Mouse (Mus musculus): ENCODE data around the gene Slc6a11. TPM values are rescaled to one million over a fixed set of nuclear protein-coding genes. Genes with fewer than 3 reads are reported as not detected.

The Slc6a11 gene
- polyA plus RNA-seq, 1 experiment from 2014 or later = not detected

- 73% methylated on average over 14 of the region's 14 CpGs for WGBS
- peaks cover 5% of the 10 kb centered on the region; the same call in 1 of the 2 replicates for H3K4me1 ChIP-seq
- no peak overlapping the region for H3K27ac ChIP-seq
Observed at GRCm38 (mm10) chr6:114254927-114255326, 123.9 kb downstream of the Slc6a11 start.

DNA sequence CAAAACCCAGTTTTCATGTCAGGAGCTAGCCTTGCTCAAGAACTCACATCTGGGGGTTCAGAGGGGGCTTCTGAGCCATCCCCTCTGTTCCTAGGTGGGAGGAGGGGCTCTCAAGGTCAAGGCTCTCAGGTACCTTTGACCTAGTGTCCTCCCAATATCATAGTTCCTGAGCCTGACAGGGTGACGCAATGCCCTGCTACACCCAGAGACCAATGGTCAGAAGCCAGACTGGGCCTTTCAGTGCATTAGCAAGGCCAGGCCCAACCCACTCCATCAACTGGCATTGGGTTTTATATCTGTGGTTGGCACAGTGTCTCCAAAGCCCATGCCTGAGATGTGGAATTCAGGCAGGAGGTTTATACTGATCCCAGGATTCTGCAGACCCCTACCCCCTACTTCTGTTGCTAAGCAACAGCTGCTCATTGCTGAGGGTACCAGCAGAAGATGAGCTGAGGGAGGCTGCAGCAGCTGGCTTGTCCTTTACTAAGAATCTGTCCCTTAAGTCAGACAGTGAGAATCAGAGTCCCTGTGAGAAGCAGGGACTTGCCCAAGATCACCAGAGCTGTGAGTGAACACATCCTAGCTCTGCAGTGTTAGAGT is 126.8 kb downstream of the Slc6a11 start:
- H3K9me3 ChIP-seq (replicated peaks) = no peaks in the 10 kb centered on the region
- H3K27me3 ChIP-seq (ENCODE audit: low read depth, poor library complexity, severe bottlenecking) = peaks cover 12% of the 10 kb centered on the region; the same call in 1 of the 2 replicates
- H3K4me1 ChIP-seq = no peaks in the 10 kb centered on the region
- H3K36me3 ChIP-seq = no peaks in the 10 kb centered on the region
- 79% methylated on average over 1 of the region's 1 CpGs for WGBS
- H3K27ac ChIP-seq = no peak overlapping the region
- DNase-seq (ENCODE audit: low spot score) = no peak
- no peak overlapping the region for H3K4me3 ChIP-seq

More at GRCm38 (mm10) chr6:114254927-114255326, 123.9 kb downstream of the Slc6a11 start:
- no peak for DNase-seq (ENCODE audit: low spot score)
- no peak overlapping the region for H3K4me3 ChIP-seq
- no peaks in the 10 kb centered on the region for H3K36me3 ChIP-seq
- H3K27me3 ChIP-seq (ENCODE audit: low read depth, poor library complexity, severe bottlenecking) = peaks cover 18% of the 10 kb centered on the region
- H3K9me3 ChIP-seq (replicated peaks) = no peaks in the 10 kb centered on the region

DNA sequence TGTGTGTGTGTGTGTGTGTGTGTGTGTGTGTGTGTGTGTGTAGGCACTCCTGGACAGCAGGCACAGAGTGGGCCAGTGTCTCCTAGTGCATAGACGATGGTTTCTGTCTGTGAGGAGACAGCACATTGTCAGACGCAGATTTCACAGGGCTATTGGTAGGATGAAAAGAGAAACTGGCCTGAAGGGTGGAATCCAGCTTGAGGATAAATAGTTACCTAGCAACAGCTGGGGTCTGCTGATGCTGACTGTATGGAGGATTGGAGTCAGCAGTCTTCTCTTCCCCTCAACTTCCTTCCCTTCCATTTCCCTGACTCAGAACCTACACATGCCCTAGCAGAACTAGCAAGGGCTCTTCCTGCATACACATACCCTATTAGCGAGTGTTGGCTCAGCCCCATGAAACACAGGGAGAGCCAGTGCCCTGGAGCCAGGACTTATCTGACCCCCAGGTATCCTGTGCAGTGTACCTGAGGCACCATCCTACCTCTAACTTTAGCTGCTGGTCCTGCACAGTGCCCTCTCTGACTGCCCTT is 127.7 kb downstream of the Slc6a11 start:
- Histone ChIP-seq H3K4me3 (no peak overlapping the region), H3K4me1 (no peaks in the 10 kb centered on the region), H3K27me3 (ENCODE audit: low read depth, poor library complexity, severe bottlenecking) (peaks cover 12% of the 10 kb centered on the region; the same call in 1 of the 2 replicates), H3K36me3 (no peaks in the 10 kb centered on the region), H3K27ac (no peak overlapping the region), H3K9me3 (replicated peaks) (no peaks in the 10 kb centered on the region)
- WGBS = 65% methylated on average over 3 of the region's 3 CpGs
- DNase-seq (ENCODE audit: low spot score) = no peak

DNA sequence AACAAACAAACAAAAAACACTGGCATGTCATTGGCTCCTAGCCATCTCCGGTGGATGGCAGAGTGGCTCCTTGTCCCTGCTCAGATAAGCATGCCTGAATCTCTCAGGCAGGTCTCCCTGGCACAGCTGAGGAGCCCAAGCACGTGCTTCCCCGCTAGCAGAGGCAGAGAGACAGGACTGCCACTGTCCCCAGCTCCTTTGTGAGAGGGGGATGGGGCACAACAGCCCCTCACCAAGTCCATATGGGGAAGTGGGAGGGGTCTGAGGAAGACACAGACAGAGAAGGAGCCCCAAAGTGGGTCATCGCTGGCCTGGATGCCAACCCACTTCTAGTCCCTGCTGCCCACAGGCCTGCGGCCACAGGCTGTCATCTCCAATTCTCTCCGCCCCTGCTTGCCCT is 130.6 kb downstream of the Slc6a11 start:
- Histone ChIP-seq H3K27ac (no peak overlapping the region), H3K27me3 (ENCODE audit: low read depth, poor library complexity, severe bottlenecking) (peaks cover 25% of the 10 kb centered on the region; the same call in 1 of the 2 replicates), H3K4me1 (0 out of 2 replicates have a peak, but pooled peaks cover 9% of the 10 kb centered on the region), H3K4me3 (no peak overlapping the region), H3K36me3 (no peaks in the 10 kb centered on the region), H3K9me3 (replicated peaks) (no peaks in the 10 kb centered on the region)
- DNase-seq (ENCODE audit: low spot score) = no peak
- WGBS = 61% methylated on average over 6 of the region's 6 CpGs

- DNase-seq (ENCODE audit: low spot score) = no peak
- 0 out of 2 replicates have a peak, but pooled peaks cover 9% of the 10 kb centered on the region for H3K4me1 ChIP-seq
- WGBS = 63% methylated on average over 3 of the region's 3 CpGs
- H3K36me3 ChIP-seq = no peaks in the 10 kb centered on the region
- no peak overlapping the region for H3K27ac ChIP-seq
- H3K4me3 ChIP-seq = no peak overlapping the region
- peaks cover 25% of the 10 kb centered on the region; the same call in 1 of the 2 replicates for H3K27me3 ChIP-seq (ENCODE audit: low read depth, poor library complexity, severe bottlenecking)
- H3K9me3 ChIP-seq (replicated peaks) = no peaks in the 10 kb centered on the region
Observed at GRCm38 (mm10) chr6:114264010-114264409, 133.0 kb downstream of the Slc6a11 start.

DNA sequence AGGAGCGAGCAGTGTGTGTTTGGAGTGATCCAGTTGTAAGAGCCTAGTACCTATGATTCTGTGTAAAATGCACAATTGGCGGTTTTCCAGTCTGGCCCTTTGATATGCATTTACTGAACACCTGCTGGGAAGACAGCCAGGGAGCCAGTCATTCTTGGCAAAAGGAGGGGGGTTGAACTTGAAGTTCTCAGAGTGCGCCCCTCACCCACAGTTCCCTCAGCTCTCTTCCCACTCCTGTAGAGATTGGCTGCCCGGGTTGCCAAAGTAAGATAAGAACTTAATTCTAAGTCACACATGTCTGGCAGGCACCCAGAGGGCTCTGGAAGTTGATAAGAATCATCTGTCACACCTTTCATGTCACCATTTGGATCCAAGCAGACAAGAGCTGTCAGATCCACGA is 133.4 kb downstream of the Slc6a11 start:
- 66% methylated on average over 5 of the region's 5 CpGs for WGBS

DNA sequence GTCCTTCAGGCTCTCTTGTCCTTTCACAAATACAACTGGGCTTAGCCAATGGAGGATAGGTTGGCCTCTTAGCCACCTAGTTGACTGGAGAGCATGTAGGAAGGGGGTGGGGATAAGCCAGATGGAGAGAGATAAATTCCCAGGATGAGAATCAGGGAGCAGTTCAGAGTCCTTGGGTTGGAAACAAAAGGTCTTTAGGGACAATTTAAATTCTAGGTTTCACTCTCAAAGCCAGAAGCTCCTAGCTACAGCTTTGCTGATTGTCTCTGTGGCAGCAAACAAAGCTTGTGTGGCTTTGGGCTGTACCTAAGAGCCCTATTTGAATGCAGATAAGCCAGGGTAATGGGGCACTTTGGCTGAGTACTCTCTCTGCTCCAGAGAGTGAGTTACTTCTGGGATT is 135.2 kb downstream of the Slc6a11 start:
- no peak for DNase-seq (ENCODE audit: low spot score)
- peaks cover 18% of the 10 kb centered on the region; the same call in 1 of the 2 replicates for H3K27me3 ChIP-seq (ENCODE audit: low read depth, poor library complexity, severe bottlenecking)
- H3K36me3 ChIP-seq = no peaks in the 10 kb centered on the region
- no peak overlapping the region for H3K4me3 ChIP-seq
- no peaks in the 10 kb centered on the region for H3K9me3 ChIP-seq (replicated peaks)
- H3K4me1 ChIP-seq = 0 out of 2 replicates have a peak, but pooled peaks cover 9% of the 10 kb centered on the region
- no peak overlapping the region for H3K27ac ChIP-seq

More for the DNA sequence above, 133.4 kb downstream of the Slc6a11 start:
- H3K27ac ChIP-seq = no peak overlapping the region
- H3K4me3 ChIP-seq = no peak overlapping the region
- no peak for DNase-seq (ENCODE audit: low spot score)
- no peaks in the 10 kb centered on the region for H3K9me3 ChIP-seq (replicated peaks)
- H3K36me3 ChIP-seq = no peaks in the 10 kb centered on the region
- H3K27me3 ChIP-seq (ENCODE audit: low read depth, poor library complexity, severe bottlenecking) = peaks cover 25% of the 10 kb centered on the region; the same call in 1 of the 2 replicates
- 0 out of 2 replicates have a peak, but pooled peaks cover 9% of the 10 kb centered on the region for H3K4me1 ChIP-seq

- 0 out of 2 replicates have a peak, but pooled peaks cover 9% of the 10 kb centered on the region for H3K4me1 ChIP-seq
- no peaks in the 10 kb centered on the region for H3K9me3 ChIP-seq (replicated peaks)
- H3K4me3 ChIP-seq = no peak overlapping the region
- 47% methylated on average over 4 of the region's 4 CpGs for WGBS
- DNase-seq (ENCODE audit: low spot score) = no peak
- H3K36me3 ChIP-seq = no peaks in the 10 kb centered on the region
- peaks cover 31% of the 10 kb centered on the region for H3K27me3 ChIP-seq (ENCODE audit: low read depth, poor library complexity, severe bottlenecking)
- no peak overlapping the region for H3K27ac ChIP-seq
Observed at GRCm38 (mm10) chr6:114267979-114268378, 136.9 kb downstream of the Slc6a11 start.

DNA sequence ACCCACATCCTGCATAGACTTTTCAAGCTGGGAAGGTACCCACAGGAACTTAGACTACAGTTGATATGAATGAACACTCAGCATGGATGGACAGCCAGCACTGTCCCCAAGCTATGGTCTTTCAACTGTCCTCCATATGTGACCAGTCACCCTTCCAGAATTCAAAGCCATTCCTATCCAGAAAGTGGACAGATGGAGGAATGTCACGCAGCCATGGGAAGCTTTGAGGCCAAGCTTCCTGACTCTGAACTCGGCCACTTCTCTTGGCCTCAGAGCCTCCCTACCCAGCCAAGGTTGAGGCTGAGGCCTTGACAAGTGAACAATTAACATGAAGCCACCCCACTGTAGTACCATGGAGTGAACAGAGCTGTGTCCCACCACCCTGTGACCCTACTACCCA is 138.5 kb downstream of the Slc6a11 start:
- H3K27me3 ChIP-seq (ENCODE audit: low read depth, poor library complexity, severe bottlenecking) = peaks cover 46% of the 10 kb centered on the region
- DNase-seq (ENCODE audit: low spot score) = no peak
- WGBS = 81% methylated on average over 2 of the region's 2 CpGs
- 0 out of 2 replicates have a peak, but pooled peaks cover 6% of the 10 kb centered on the region for H3K4me1 ChIP-seq
- no peak overlapping the region for H3K4me3 ChIP-seq
- H3K27ac ChIP-seq = no peak overlapping the region
- H3K9me3 ChIP-seq (replicated peaks) = no peaks in the 10 kb centered on the region
- H3K36me3 ChIP-seq = no peaks in the 10 kb centered on the region

DNA sequence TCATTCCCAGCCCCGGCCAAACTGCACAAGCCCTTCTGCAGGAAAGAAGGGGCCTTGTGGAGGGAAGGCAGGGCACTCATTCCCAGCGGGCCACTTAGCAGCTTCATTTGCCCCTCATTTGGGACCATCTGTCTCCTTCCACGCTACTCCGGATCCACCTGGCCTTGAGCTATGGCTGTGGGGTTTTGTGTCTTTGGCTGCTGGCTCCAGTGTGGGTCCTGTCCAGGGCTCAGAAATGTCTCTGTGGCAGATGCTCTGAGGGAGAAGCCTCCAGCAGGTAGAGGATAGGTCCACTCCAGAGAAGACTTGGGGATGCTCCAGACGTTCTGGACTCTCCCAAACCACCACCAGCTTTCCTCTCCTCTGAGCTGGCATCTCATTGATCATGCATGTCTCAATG is 139.8 kb downstream of the Slc6a11 start:
- WGBS = 53% methylated on average over 5 of the region's 5 CpGs
- Histone ChIP-seq H3K4me3 (no peak overlapping the region), H3K27me3 (ENCODE audit: low read depth, poor library complexity, severe bottlenecking) (peaks cover 51% of the 10 kb centered on the region)

GRCm38 (mm10) chr6:114272279-114272678 is 141.2 kb downstream of the Slc6a11 start:
- DNase-seq (ENCODE audit: low spot score) = no peak
- no peak overlapping the region for H3K27ac ChIP-seq
- WGBS = 88% methylated on average over 15 of the region's 15 CpGs
- H3K36me3 ChIP-seq = no peaks in the 10 kb centered on the region
- peaks cover 50% of the 10 kb centered on the region for H3K27me3 ChIP-seq (ENCODE audit: low read depth, poor library complexity, severe bottlenecking)
- no peaks in the 10 kb centered on the region for H3K4me1 ChIP-seq
- H3K9me3 ChIP-seq (replicated peaks) = no peaks in the 10 kb centered on the region
- H3K4me3 ChIP-seq = no peak overlapping the region

More for the DNA sequence above, 139.8 kb downstream of the Slc6a11 start:
- H3K27ac ChIP-seq = no peak overlapping the region
- no peak for DNase-seq (ENCODE audit: low spot score)
- no peaks in the 10 kb centered on the region for H3K4me1 ChIP-seq
- H3K9me3 ChIP-seq (replicated peaks) = no peaks in the 10 kb centered on the region
- H3K36me3 ChIP-seq = no peaks in the 10 kb centered on the region

- H3K36me3 ChIP-seq = no peaks in the 10 kb centered on the region
- no peak overlapping the region for H3K27ac ChIP-seq
- no peak for DNase-seq (ENCODE audit: low spot score)
- peaks cover 56% of the 10 kb centered on the region for H3K27me3 ChIP-seq (ENCODE audit: low read depth, poor library complexity, severe bottlenecking)
- no peaks in the 10 kb centered on the region for H3K9me3 ChIP-seq (replicated peaks)
- no peaks in the 10 kb centered on the region for H3K4me1 ChIP-seq
- WGBS = 73% methylated on average over 14 of the region's 14 CpGs
- H3K4me3 ChIP-seq = no peak overlapping the region
Observed at GRCm38 (mm10) chr6:114273997-114274728, 143.1 kb downstream of the Slc6a11 start.

GRCm38 (mm10) chr6:114275800-114276199 is 144.8 kb downstream of the Slc6a11 start:
- Histone ChIP-seq H3K27ac (no peak overlapping the region), H3K4me3 (no peak overlapping the region), H3K36me3 (no peaks in the 10 kb centered on the region), H3K9me3 (replicated peaks) (no peaks in the 10 kb centered on the region), H3K4me1 (no peaks in the 10 kb centered on the region), H3K27me3 (ENCODE audit: low read depth, poor library complexity, severe bottlenecking) (peaks cover 69% of the 10 kb centered on the region)
- DNase-seq (ENCODE audit: low spot score) = no peak
- WGBS = 59% methylated on average over 8 of the region's 8 CpGs
